Mouse (Mus musculus): ENCODE data around the gene Mterf2. TPM values are rescaled to one million over a fixed set of nuclear protein-coding genes. Genes with fewer than 3 reads are reported as not detected.
A peak's percentile ranks its signal among the peaks of the same experiment; 100 is the strongest.

Mterf2 gene
- polyA plus RNA-seq (2012; rRNA removed), result 2.0 and 3.5 TPM in 2 replicates

- TF ChIP-seq CTCF (IDR thresholded peaks at IDR 0.05; ENCODE audit: insufficient read depth, low read length) (peak; percentile 27; the same call in 1 of the 2 replicates), POLR2A (IDR thresholded peaks at IDR 0.05; ENCODE audit: borderline replicate concordance, extremely low read depth, low read depth, low read length) (peak; percentile 41; the same call in 1 of the 2 replicates)
- Histone ChIP-seq H3K4me1 (ENCODE audit: control insufficient read depth, insufficient read depth, low read length) (peaks cover 10% of the 10 kb centered on the region), H3K4me3 (replicated peaks; ENCODE audit: extremely low read depth, low read depth, low read length) (peak within 1 kb of the TSS; percentile 75)
- DNase-seq, result peak; percentile 88
- 5% methylated on average over 20 of the region's 20 CpGs for WGBS
These were observed at the start of gene Mterf2 for GRCm38 (mm10) chr10:85127395-85128287. Mterf2 (minus strand) TSS chr10:85128027.

DNA sequence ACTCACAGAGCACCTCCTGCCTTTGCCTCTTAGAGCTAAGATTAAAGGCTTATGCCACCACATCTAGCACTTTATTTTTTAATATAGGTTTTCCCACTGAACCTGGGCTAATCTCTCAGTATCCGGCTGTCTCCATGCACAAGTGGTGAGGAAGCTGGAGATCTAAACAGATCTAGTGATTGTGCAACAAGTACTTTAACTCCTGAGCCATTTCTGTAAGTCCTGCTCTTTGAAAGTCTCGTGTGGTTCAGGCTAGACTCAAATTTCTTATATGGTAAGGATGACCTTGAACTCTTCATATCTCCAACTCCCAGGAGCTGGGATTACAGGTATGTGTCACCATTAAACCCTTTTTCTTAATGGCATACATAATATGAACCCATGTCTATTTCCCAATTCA is 48.8 kb upstream of the Mterf2 start:
- TF ChIP-seq POLR2A (IDR thresholded peaks at IDR 0.05; ENCODE audit: borderline replicate concordance, extremely low read depth, low read depth, low read length) (no peak), CTCF (IDR thresholded peaks at IDR 0.05; ENCODE audit: insufficient read depth, low read length) (no peak)
- no peak overlapping the region for H3K4me3 ChIP-seq (replicated peaks; ENCODE audit: extremely low read depth, low read depth, low read length)
- WGBS, result 29% methylated on average over 2 of the region's 2 CpGs
- peaks cover 3% of the 10 kb centered on the region; the same call in 1 of the 2 replicates for H3K4me1 ChIP-seq (ENCODE audit: control insufficient read depth, insufficient read depth, low read length)
- DNase-seq, result no peak

DNA sequence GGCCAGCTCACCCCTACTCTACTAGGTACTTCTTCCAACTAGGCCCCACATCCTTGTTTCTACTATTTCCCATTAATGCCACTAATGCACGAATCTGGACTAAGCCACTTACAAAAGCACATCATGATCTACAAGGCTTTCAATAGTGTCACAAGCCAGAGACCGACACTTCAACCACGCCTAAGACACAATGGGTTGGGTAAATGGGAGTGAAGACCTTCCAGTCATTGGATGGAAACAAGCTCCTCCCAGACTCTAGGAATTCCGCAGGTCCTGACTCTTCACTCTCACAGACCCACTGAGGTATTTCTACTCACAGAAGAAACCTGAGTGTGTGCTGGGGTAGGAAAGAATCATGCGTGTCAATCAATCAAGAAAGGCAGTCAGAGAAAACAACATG is 37.5 kb upstream of the Mterf2 start:
- TF ChIP-seq CTCF (IDR thresholded peaks at IDR 0.05; ENCODE audit: insufficient read depth, low read length) (no peak), POLR2A (IDR thresholded peaks at IDR 0.05; ENCODE audit: borderline replicate concordance, extremely low read depth, low read depth, low read length) (no peak)
- DNase-seq, result no peak
- peaks cover 2% of the 10 kb centered on the region for H3K4me1 ChIP-seq (ENCODE audit: control insufficient read depth, insufficient read depth, low read length)
- 88% methylated on average over 5 of the region's 5 CpGs for WGBS
- no peak overlapping the region for H3K4me3 ChIP-seq (replicated peaks; ENCODE audit: extremely low read depth, low read depth, low read length)

DNA sequence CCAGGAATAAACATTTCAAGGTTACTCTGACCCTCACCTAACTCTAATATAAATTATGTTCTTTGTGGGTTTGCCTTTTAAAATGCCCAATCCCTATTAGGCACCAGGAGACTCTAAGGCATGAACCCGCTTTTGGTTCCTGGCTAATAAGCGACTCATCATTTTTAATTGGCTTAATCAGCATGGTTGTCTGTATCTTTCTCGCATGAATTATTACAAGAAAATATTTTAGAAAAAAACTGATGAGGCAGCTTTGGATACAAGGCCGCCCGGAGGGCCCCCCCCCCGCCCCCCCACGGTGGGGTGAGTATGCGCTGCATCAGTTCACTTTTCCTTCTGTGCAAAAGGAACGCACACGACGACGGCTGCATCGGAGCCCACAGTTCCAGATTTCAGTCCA is 37.0 kb upstream of the Mterf2 start:
- H3K4me3 ChIP-seq (replicated peaks; ENCODE audit: extremely low read depth, low read depth, low read length), result no peak overlapping the region
- no peak for DNase-seq
- peaks cover 4% of the 10 kb centered on the region for H3K4me1 ChIP-seq (ENCODE audit: control insufficient read depth, insufficient read depth, low read length)
- TF ChIP-seq POLR2A (IDR thresholded peaks at IDR 0.05; ENCODE audit: borderline replicate concordance, extremely low read depth, low read depth, low read length) (no peak), CTCF (IDR thresholded peaks at IDR 0.05; ENCODE audit: insufficient read depth, low read length) (no peak)
- 94% methylated on average over 13 of the region's 13 CpGs for WGBS

GRCm38 (mm10) chr10:85161745-85162351 is 34.0 kb upstream of the Mterf2 start:
- no peak for DNase-seq
- H3K4me1 ChIP-seq (ENCODE audit: control insufficient read depth, insufficient read depth, low read length), result peaks cover 4% of the 10 kb centered on the region
- TF ChIP-seq CTCF (IDR thresholded peaks at IDR 0.05; ENCODE audit: insufficient read depth, low read length) (no peak), POLR2A (IDR thresholded peaks at IDR 0.05; ENCODE audit: borderline replicate concordance, extremely low read depth, low read depth, low read length) (no peak)
- WGBS, result 44% methylated on average over 5 of the region's 5 CpGs
- H3K4me3 ChIP-seq (replicated peaks; ENCODE audit: extremely low read depth, low read depth, low read length), result no peak overlapping the region

DNA sequence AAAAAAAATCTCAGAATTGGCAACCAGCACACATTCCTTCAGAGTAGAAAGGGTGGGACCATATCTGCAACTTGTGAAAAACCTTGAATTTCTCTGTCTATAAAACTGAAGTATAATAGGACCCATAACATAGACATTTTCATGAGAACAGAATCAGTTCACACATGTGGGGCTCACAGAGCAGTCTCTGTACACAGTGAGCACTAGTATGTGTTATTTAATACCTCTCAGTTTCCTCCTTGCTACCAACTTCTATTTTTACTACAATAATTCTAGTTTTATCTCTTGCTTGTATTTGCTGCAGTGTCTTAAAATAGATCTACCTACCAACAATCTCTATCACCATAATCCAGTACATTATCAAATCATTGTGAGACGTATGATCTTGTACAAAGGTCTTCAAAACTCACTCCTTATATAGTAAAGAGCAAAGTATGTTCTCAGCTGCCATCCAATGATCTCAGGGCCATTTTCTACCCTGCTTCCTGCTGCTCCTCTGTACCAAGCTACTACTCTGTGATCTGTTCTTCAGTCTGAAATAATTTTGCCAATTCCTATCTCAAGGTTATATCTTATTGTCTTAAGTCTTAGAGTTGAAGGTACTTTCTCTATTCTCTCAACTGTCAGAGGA is 32.3 kb upstream of the Mterf2 start:
- DNase-seq, result no peak
- 56% methylated on average over 1 of the region's 1 CpGs for WGBS
- Histone ChIP-seq H3K4me3 (replicated peaks; ENCODE audit: extremely low read depth, low read depth, low read length) (no peak overlapping the region), H3K4me1 (ENCODE audit: control insufficient read depth, insufficient read depth, low read length) (peaks cover 4% of the 10 kb centered on the region)
- TF ChIP-seq POLR2A (IDR thresholded peaks at IDR 0.05; ENCODE audit: borderline replicate concordance, extremely low read depth, low read depth, low read length) (no peak), CTCF (IDR thresholded peaks at IDR 0.05; ENCODE audit: insufficient read depth, low read length) (no peak)

DNA sequence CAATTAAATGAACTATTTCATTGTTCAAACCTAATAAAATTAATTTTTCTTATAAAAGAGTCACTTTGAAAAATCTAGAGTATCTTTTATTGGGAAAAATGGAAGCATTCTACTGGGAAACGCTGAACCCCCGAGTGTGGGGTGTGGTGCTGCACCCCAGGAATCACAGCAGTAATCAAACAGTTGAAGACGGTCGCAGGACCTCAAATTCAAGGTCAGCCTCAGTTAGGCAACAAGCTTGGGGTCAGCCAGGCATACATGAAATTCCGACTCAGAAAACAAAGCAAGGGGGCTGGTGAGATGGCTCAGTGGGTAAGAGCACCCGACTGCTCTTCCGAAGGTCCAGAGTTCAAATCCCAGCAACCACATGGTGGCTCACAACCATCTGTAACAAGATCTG is 29.6 kb upstream of the Mterf2 start:
- Histone ChIP-seq H3K4me3 (replicated peaks; ENCODE audit: extremely low read depth, low read depth, low read length) (no peak overlapping the region), H3K4me1 (ENCODE audit: control insufficient read depth, insufficient read depth, low read length) (peaks cover 4% of the 10 kb centered on the region)
- TF ChIP-seq POLR2A (IDR thresholded peaks at IDR 0.05; ENCODE audit: borderline replicate concordance, extremely low read depth, low read depth, low read length) (no peak), CTCF (IDR thresholded peaks at IDR 0.05; ENCODE audit: insufficient read depth, low read length) (no peak)
- WGBS, result 90% methylated on average over 7 of the region's 7 CpGs
- DNase-seq, result no peak

DNA sequence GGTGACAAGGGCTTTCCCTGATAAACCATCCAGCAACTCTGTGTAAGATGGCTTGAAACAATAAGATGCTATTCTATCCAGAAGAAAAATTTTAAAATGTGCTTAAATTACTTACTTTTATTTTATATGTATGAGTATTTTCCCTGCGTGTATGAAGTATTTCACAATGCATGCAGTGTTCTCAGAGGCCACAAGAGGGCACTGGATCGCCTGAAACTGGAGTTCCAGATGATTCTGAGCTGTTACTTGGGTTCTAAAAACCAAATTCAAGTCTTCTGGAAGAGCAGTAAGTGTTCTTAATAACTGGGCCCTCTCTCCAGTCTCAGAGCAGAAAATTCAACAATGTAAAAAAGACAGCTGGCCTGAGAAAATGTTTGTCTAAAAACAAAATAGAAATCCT is 26.4 kb upstream of the Mterf2 start:
- peak; percentile 59 for TF ChIP-seq CTCF (IDR thresholded peaks at IDR 0.05; ENCODE audit: insufficient read depth, low read length)
- no peak for TF ChIP-seq POLR2A (IDR thresholded peaks at IDR 0.05; ENCODE audit: borderline replicate concordance, extremely low read depth, low read depth, low read length)
- H3K4me1 ChIP-seq (ENCODE audit: control insufficient read depth, insufficient read depth, low read length), result no peaks in the 10 kb centered on the region; the same call in 1 of the 2 replicates
- WGBS, result 10% methylated on average over 2 of the region's 2 CpGs
- H3K4me3 ChIP-seq (replicated peaks; ENCODE audit: extremely low read depth, low read depth, low read length), result no peak overlapping the region
- DNase-seq, result peak; percentile 56

GRCm38 (mm10) chr10:85149226-85149625 is 21.4 kb upstream of the Mterf2 start:
- no peaks in the 10 kb centered on the region for H3K4me1 ChIP-seq (ENCODE audit: control insufficient read depth, insufficient read depth, low read length)
- no peak overlapping the region for H3K4me3 ChIP-seq (replicated peaks; ENCODE audit: extremely low read depth, low read depth, low read length)
- WGBS, result 82% methylated on average over 5 of the region's 5 CpGs
- no peak for DNase-seq
- TF ChIP-seq CTCF (IDR thresholded peaks at IDR 0.05; ENCODE audit: insufficient read depth, low read length), result no peak
- no peak for TF ChIP-seq POLR2A (IDR thresholded peaks at IDR 0.05; ENCODE audit: borderline replicate concordance, extremely low read depth, low read depth, low read length)
